Mouse (Mus musculus) NIH3T3 (cell line): ENCODE measurements around the gene BC048562.

ENCODE experiments used
- DNase-seq: peaks from one replicate; pipeline ENCODE4 v3.0.0-alpha.2; 2012; ENCODE audit warnings: low read depth

BC048562 gene

GRCm38 (mm10) chr9:108480813-108481519, 44.7 kb downstream of the BC048562 start:
- DNase-seq, result no peak

DNA sequence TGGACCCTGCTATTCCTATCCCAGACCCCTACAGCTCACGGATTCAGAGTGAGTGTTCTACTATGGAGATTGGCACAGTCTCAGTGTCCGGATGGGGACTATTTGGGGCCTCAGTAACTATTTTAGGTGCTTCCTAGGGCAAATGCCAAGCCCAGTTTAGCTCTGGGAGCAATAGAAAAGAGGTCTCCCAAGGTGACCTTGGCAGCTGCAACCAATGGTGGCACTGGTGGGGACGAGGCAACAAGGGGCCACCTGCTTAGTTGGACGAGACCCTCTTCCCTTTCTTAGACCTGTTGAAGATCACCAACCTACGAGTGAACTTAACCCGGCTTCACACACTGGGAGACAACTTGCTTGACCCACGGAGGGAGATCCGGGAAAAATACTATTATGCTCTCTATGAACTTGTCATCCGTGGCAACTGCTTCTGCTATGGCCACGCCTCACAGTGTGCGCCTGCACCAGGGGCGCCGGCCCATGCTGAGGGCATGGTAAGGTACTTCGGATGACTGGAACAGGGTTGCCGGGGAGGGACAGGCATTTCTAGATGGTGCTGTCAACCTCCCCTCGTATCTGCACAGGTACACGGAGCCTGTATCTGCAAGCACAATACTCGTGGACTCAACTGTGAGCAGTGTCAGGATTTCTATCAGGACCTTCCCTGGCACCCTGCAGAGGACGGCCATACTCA, 45.4 kb downstream of the BC048562 start:
- no peak for DNase-seq

DNA sequence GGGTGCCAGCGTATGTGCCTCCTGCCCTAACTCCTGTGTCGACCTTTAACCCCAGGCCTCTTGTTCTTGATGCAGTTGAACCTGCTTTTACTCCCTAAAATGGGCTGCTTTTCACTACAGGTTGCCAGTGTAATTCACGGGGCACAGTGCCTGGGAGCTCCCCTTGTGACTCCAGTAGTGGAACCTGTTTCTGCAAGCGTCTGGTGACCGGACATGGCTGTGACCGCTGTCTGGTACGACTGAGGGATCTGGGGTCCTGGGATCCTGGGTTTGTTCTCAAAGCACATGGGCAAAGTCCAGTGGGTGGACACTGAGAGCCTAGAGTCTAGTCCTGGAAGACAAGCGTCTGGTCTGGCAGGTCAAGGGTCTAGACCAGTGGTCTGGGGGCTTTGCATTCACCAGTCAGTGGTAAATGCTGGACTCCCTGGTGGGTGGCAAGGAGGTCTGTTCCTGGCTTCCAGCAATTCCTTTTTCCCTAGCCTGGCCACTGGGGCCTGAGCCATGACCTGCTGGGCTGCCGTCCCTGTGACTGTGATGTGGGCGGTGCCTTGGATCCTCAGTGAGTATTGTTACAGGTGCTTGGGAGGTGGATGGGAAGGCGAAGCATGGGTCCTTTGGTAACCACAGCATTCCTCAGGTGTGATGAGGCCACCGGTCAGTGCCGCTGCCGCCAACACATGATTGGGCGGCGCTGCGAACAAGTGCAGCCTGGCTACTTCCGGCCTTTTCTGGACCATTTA, 46.9 kb downstream of the BC048562 start:
- no peak for DNase-seq

DNA sequence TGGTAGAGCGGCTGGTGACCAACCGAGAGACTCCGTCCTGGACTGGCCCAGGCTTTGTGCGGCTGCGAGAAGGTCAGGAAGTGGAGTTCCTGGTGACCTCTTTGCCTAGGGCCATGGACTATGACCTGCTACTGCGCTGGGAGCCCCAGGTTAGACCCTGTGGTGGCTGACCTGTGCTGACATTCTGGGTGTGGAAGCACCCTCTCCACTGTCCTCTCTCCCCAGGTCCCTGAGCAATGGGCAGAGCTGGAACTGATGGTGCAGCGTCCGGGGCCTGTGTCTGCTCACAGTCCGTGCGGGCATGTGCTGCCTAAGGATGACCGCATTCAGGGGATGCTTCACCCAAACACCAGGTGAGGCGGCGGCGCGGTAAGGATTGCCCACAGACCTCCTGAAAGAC, 47.7 kb downstream of the BC048562 start:
- no peak for DNase-seq

- DNase-seq, result no peak
Measured at GRCm38 (mm10) chr9:108485301-108485875, 49.1 kb downstream of the BC048562 start.

- no peak for DNase-seq
Measured at GRCm38 (mm10) chr9:108486973-108487530, 50.8 kb downstream of the BC048562 start.

DNA sequence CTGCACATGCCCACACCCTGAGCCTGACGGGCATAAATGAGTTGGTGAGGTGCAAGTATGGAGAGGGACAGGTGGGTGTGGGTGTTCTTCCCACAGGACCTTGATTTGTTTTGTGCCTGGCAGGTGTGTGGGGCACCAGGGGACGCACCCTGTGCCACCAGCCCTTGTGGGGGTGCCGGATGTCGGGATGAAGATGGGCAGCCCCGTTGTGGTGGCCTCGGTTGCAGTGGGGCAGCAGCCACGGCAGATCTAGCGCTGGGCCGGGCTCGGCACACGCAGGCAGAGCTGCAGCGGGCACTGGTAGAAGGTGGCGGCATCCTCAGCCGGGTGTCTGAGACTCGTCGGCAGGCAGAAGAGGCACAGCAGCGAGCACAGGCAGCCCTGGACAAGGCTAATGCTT, 52.1 kb downstream of the BC048562 start:
- DNase-seq, result no peak

DNA sequence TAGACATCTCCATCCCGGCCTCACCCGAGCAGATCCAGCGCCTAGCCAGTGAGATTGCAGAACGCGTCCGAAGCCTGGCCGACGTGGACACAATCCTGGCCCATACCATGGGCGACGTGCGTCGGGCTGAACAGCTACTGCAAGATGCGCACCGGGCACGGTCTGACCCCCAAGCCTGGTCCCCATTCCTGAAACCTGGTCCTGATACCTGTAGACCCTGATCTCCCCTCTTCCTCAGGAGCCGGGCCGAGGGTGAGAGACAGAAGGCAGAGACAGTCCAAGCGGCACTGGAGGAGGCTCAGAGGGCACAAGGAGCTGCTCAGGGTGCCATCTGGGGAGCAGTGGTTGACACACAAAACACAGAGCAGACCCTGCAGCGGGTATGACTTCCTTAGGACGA, 52.9 kb downstream of the BC048562 start:
- no peak for DNase-seq

DNA sequence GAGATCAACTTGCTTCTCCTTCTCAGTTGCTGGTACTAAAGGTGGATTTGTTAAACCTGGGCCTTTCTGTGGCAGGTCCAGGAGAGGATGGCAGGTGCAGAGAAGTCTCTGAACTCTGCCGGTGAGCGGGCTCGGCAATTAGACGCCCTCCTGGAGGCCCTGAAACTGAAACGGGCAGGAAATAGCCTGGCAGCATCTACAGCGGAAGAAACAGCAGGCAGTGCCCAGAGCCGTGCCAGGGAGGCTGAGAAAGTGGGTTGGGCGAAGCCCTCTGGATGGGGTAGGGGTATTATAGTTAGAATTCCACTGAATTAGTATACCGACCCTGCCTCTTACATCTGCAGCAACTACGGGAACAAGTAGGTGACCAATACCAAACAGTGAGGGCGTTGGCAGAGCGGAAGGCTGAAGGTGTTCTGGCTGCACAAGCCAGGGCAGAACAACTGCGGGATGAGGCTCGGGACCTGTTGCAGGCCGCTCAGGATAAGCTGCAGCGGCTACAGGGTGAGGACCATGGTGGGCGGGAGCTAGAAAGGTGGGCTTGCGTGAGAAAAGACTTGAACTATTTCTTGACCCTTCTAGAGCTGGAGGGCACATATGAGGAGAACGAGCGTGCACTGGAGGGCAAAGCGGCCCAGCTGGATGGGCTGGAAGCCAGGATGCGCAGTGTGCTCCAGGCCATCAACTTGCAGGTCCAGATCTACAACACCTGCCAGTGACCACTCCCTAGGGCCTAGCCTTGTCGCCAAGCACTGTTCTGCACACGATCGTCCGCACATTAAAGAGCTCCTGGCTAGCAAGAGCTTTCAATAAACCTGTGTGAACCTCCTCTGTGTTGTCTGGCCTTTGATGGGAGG, 53.6 kb downstream of the BC048562 start:
- no peak for DNase-seq

DNA sequence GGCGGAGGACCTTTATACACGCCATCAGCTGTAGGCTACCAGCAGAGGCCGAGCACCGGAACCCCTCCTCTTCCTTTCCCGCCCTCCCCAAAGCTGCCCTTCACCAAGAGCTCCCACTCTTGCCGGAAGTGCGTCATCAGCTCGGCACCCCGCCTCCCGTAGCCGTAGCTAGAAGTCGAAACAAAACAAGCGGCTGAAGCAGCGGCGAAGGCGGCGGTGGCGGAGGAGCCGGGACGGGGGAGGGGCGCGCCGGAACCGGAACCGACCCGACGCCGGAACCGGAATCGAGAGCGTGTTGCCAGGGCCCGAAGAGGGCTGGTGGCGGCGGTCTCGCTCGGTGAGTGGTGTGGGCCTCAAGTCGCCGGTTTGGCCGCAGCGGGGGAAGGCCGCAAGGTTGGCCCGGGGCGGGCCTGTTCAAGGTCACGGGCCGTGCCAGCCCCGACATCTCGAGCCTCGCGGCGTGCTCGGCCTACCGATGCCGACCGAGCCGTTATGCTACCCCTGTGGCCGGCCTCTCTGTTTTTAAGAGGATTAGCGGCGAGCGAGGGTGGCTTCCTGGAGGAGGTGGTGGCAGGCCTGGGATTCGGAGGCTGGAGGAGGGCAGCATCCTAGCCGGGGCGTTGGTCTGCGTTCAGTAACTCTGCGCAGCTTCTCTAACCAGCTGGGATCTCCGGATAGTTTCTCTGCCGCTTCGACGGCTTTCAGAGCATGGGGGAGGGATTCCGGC, 54.4 kb downstream of the BC048562 start, which contains the start of gene Usp19:
TSS of gene Usp19 (plus strand) at position 44 of the 727 bp plus-strand sequence.
- peak; percentile 96 for DNase-seq

DNA sequence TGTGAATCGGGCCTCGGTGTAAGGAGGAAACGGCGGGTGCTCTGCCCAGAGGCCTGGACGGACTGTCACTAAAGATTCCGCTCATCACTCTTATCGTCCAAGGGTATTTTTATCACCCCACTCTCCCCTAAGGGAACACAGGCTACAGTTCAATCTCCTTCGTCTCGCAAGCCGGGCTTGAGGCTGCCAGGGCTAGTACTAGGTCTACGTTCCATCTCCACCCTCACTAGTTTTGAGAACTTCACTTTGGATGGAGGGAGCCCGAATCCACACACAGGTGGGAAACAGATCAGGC, 55.0 kb downstream of the BC048562 start:
- no peak for DNase-seq

- DNase-seq, result peak; percentile 60
Measured at GRCm38 (mm10) chr9:108492043-108492750, 55.9 kb downstream of the BC048562 start.

DNA sequence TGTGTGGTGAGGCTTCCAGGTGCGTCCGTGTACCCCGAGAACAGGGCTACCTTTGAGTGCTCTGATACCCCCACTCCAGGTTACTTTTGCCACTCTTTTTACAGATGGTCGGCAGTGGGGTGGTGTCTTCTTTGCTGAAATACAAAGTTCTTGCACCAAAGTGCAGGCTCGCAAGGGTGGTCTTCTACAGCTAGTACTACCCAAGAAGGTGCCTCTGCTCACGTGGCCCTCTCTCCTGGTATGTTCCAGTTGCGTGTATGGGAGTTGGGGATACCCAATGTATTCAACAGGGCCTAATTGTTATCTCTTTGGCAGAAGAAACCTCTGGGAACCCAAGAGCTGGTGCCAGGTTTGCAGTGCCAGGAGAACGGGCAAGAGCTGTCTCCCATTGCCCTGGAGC, 57.0 kb downstream of the BC048562 start:
- DNase-seq, result no peak

DNA sequence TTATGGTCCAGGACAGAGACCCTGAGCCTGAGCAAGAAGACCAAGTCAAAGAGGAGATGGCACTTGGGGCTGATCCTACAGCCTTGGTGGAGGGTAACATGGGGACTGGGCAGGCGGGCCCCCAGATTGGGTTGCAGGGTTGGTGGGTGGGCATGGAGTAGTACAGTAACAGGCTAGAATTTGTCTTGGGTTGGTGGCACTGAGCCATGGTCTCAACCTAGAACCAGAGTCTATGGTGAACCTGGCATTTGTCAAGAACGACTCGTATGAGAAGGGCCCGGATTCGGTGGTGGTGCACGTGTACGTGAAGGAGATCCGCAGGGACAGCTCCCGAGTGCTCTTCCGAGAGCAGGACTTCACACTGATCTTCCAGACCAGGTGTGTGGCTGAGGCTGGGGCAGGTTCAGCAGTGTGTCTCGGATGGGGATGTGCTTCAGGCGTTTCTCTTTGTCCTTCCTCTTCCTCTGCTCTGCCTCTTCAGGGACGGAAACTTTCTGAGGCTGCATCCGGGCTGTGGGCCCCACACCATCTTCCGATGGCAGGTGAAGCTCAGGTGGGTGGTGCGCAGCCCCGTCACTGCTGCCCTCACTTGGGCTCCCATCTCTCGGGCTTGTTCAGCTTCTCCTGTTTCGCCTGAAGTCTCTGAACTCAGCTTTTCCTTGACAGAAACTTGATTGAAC, 58.0 kb downstream of the BC048562 start:
- no peak for DNase-seq

DNA sequence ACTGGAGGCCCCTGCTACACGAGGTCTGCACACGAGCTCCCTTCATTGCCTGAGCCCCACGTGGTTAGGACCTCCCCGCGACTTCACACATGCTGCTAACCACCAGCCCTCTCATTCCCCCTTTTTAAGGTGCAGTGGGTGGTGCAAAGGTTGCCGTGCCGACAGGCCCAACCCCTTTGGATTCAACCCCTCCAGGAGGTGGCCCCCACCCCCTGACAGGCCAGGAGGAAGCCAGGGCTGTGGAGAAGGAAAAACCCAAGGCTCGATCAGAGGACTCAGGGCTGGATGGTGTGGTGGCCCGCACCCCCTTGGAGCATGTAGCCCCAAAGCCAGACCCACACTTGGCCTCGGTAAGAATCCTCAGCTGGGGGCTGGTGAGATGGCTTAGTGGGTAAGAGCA, 58.6 kb downstream of the BC048562 start:
- no peak for DNase-seq
